Mouse (Mus musculus): ENCODE measurements around the gene Tmem181a.
A peak's percentile ranks its signal among the peaks of the same experiment; 100 is the strongest.
"Not testable (repeated sequence)": the region's sequence is repeated elsewhere in the genome, so short reads cannot be mapped to it uniquely, and the experiment has no call there.

The Tmem181a gene

GRCm38 (mm10) chr17:6306503-6306902, 49.8 kb downstream of the Tmem181a start:
- not testable (repeated sequence) for DNase-seq

GRCm38 (mm10) chr17:6311716-6312115, 55.1 kb downstream of the Tmem181a start:
- DNase-seq = not testable (repeated sequence)

DNA sequence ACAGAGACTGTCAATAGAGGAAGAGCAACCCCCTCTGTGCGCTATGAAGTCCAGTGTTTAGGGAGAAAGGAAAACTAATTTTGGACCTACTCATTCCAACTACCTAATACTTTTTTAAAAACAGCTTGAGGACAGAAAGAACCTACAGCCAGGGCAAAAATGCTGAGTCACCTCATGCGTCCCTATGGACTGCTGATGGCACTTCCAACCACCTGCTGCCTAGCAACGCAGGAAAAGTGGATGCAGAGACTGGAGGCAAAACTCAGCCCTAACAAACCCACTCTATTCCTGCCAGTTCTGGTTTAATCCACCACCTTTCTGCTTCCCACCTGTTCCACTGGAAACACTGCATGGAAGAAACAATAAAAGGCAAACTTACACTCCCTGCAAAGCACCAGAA, 56.1 kb downstream of the Tmem181a start:
- not testable (repeated sequence) for DNase-seq

GRCm38 (mm10) chr17:6314493-6314892, 57.8 kb downstream of the Tmem181a start:
- not testable (repeated sequence) for DNase-seq

DNA sequence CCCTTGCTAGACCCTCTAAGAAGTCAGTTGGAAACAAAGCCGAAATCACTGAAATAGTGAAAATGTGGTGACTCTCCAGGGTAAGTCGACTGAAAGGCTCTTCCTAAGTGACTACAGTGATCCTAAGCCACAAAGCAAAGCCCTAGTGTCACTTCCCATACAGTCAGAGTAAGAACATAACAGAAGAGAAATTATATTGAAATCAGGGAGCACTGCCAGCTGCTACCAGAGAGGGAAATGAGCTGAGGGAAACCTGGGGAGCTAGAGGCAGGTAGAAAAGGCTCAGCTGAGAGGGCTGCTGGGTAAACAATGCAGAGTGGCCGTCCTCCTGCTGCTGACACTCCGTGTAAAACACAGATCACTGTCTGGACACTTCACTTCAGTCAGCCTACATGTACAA, 59.0 kb downstream of the Tmem181a start:
- DNase-seq = not testable (repeated sequence)

- peak; percentile 68 for DNase-seq
These were observed 59.9 kb downstream of the Tmem181a start for GRCm38 (mm10) chr17:6316379-6317126.

GRCm38 (mm10) chr17:6317339-6317985, 60.8 kb downstream of the Tmem181a start, which contains the start of gene Dynlt1a:
Dynlt1a (minus strand) TSS chr17:6317500.
- DNase-seq = peak; percentile 97

GRCm38 (mm10) chr17:6321081-6321777, 64.6 kb downstream of the Tmem181a start:
- DNase-seq = not testable (repeated sequence)

GRCm38 (mm10) chr17:6321778-6322101, 65.1 kb downstream of the Tmem181a start:
- DNase-seq = not testable (repeated sequence)

DNA sequence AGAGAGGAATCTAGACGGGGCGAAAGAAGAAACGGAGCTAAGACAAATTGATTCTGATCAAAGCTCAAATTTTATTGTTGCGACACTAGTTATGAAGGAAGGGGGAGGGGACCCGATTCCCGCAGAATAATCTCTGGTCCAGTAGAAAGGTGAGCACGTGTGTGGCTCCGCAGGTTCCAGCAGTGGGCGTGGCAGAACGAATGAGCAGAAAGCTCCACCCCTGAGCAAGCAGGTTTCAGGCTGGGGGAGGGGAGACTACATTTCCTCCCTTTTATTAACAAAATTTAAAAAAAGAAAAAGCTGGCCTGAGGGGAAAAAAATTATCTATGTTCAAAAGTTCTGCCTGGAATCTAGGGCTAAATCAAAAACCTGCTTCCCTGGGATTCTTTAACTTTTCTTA, 68.4 kb downstream of the Tmem181a start:
- not testable (repeated sequence) for DNase-seq

DNA sequence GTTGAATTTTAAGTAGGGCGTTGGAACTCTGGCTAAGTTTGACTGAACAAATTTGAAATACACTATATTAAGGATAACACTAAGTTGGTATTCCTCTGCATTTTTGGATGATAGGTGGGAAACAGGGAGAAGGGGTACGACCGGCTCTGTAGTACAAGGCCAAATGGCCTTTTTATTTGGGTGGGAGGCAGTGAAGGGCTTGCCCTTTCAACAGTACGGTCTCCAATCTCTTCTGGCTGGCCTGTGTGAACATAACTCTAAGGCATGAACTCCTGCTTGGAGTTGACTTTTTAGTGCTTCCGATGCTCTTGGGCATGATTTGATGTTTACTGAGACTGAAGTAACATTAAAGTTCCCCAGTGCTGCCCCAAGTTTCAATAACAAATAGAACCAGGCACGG, 68.9 kb downstream of the Tmem181a start:
- DNase-seq = not testable (repeated sequence)

- DNase-seq = not testable (repeated sequence)
These were observed 70.9 kb downstream of the Tmem181a start for GRCm38 (mm10) chr17:6327554-6327953.

DNA sequence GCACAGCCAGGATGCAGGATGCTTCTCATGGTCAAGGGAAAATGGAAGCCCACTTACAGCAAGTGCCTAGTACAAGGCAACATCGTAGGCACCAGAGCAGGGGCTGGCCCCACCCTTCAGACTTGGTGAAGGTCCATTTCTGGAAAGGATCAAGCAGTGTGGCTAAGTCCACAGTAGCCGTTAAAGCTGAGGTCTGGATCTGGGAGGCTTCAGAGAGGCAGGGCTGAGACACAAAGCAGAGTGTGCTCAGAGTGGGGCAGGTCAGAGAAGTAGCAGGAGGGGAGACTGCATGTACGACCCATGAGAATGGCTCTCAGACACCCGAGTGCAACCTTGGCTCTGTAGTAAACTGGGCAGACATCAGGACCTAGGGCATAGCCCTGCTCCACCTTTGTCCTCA, 72.3 kb downstream of the Tmem181a start:
- not testable (repeated sequence) for DNase-seq

DNA sequence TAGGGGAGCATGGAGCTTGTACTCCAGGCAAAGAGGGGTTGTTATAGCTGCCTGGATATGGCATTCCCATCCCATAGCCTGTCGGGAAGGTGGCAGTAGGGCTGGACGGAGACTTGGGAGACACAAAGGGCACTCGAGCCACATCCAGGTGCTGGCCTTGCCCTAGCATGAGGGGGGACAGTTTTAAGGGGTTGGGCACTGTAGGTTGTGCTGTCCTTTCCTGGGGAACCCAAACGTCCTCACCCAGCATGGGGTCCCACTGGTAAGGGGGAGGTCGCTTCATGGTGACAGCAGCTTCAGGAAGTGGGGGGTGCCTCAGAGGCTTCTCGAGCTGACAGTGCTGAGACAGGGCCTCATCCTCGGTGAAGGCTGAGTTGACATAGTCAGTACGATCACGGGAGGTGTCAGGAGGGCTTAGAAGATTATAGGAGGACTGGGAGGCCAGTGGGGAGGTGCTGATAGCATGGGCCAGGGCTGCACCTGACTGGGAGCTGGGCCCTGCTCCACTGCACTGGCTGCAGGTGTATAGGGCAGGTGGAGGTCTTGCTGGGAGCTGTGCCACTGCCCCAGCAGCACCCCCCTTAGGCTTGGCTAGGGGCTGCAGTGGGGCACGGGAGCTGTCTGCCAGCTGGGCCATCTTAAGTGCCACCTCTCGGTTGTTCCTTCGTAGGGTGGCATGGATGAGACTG, 86.1 kb downstream of the Tmem181a start:
- not testable (repeated sequence) for DNase-seq

- not testable (repeated sequence) for DNase-seq
These were observed 98.6 kb downstream of the Tmem181a start for GRCm38 (mm10) chr17:6355256-6355655.
